Mouse (Mus musculus): ENCODE measurements at regions not wholly inside any gene's neighbourhood (a gene's known extent, or its start where the extent isn't known, plus 50 kb on each side); places are given as distances from the start of the nearest gene placed in this dataset.
"Not testable (repeated sequence)": the region's sequence is repeated elsewhere in the genome, so short reads cannot be mapped to it uniquely, and the experiment has no call there.

DNA sequence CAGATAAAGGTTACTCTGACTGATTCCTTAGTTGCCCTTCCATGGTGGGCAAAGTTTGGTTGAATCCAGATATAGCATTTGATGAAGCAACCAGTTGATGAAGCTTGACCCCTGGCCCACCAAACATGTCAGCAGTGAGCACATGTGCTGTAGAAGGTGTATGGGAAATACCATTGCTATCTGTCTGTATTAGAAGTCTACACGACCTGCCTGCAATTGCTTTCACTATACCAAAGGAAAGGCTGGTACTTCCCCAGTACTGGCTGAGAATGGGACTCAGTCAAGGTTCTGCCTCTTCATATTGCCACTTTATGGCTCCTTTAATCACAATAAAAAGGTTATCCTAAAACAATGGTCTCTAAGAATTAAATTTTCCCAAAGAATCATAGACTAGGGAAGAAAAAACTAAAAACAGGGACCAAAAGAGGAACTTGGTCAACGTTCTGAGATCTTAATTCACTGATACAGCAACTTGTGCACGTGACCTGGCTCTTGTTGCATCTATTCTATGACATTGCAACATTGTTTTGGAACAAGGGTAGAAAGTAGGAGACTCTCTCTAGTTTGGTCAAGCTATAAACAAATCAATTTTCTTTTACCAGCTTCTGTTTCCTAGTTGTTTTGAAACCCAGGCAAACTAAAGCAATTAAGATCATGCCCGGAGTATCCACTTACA lies 284.0 kb downstream of the Rapgef2 start:
- DNase-seq: no peak

DNA sequence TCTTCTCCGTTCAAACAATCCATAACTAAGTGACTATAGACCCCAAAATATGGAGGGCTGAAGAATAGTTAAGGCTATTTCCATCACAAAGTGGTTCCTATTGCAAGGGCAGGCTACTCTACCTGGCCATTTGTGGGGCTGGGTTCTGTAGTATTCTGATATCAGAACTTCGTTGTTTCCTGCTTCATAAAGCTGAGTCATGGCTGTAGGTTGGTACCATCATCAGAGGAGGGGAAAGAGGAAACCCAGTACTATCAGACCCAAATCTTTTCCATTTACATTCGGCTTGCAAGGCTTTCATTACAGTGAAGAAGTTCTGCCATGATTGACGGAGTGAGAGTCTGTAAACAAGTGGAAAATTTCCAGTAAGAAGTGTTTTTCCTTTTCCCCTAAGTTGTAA lies 284.6 kb downstream of the Rapgef2 start:
- no peak for DNase-seq

DNA sequence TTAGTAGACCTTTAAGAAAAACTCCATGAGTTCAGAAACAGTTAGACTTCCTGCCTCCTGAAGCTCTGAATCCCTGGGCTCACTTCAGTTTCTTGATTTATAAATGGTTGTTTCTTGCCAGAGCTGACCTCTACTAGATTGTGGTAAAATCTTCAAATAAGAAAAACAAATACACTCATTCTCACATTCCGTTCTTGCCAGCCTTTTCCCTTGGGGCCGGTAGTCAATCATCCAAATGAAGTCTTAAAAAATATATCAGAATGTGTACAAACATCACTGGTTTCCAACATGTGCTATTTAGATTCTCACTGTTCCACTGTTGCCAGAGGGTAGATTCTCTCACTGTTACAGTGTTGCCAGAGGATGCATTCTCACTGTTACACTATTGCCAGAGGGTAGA lies 286.0 kb downstream of the Rapgef2 start:
- DNase-seq: no peak

DNA sequence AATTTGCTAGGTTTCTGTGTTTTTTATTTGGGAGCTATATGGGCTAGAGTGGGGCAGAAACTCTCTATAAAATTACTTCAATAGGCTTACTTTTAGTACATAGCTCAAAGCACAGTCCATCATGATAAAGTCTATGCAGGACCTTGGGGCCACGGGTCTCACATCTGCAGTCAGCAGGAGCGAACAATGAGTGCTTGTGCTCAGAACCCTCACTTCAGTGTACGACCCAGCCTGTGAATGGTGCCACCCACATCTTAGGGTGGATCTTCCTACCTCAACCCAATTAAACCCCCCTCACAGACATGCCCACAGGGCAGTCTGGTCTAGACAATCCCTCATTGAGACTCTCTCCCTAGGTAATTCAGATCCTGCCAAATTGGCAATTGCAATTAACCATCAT lies 286.5 kb downstream of the Rapgef2 start:
- no peak for DNase-seq

DNA sequence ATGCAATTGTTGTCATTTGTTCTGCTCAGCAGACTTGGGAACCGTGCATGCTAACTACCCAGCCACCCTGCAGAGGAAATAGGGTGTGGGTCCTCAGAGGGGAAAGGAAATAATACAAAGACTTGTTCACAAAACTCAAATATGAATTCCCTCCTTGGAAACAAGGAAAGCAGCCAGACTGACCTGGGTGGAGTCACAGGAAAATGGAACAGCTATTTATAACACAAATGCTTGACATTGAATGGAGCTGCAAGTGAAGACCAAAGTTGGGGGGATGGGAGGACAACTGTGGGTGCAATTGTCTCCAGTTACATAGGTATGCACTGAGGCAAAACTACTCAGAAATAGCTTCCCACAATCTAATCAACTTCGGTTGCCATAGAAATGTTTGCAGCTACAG lies 298.2 kb downstream of the Rapgef2 start:
- DNase-seq: no peak

DNA sequence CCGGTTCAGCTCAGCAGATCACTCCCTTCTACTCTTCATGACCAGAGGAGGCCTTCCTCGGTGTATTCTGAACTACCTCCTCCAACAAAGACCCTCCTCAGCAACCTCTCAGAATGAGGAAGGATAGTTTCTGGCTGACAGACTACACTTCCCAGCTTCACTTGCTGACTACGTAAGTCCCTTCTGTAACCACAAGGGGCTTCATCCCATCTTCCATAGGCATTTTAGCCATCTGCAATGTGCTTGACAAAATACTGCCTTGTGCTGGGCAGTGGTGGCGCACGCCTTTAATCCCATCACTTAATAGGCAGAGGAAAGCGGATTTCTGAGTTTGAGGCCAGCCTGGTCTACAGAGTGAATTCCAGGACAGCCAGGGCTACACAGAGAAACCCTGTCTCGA lies 299.6 kb downstream of the Rapgef2 start:
- DNase-seq: no peak

DNA sequence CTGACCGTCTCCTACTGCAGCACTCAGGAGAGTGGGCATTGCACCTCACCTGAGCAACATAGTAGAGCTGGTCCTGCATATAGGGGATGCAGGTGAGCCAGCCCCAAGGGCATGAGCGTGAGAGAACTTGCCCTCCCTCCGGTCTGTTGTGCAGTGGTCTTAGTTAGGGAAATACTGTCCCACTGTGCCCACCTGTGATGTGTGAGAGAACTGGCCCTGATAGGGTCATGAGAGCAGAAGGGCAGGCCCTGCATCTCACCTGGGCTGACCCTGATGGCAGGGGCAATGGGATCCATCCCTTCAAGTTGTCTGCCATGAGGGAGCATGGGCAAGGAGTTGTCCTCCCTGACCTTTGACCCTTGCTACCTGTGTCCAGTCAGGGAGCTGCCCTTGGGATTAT lies 305.3 kb downstream of the Rapgef2 start:
- no peak for DNase-seq

DNA sequence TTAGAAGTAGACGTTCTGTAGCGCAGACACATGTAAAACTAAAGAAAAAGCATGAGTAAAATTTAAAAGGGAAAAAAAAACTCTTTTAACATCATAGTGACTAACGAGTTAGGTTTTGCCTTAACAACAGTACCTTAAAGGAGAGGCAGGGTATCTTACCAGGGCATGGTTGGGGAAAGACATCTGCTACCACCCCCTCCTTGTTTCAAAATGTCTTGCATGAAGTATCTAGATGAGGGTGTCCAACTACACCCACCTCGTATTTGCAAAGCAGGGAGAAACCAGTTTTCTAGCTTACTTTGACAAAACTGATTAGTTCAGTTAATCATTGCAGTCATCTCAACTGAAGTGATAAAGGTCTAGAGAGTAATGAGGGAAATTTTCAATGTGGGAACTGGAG lies 307.5 kb downstream of the Rapgef2 start:
- no peak for DNase-seq

DNA sequence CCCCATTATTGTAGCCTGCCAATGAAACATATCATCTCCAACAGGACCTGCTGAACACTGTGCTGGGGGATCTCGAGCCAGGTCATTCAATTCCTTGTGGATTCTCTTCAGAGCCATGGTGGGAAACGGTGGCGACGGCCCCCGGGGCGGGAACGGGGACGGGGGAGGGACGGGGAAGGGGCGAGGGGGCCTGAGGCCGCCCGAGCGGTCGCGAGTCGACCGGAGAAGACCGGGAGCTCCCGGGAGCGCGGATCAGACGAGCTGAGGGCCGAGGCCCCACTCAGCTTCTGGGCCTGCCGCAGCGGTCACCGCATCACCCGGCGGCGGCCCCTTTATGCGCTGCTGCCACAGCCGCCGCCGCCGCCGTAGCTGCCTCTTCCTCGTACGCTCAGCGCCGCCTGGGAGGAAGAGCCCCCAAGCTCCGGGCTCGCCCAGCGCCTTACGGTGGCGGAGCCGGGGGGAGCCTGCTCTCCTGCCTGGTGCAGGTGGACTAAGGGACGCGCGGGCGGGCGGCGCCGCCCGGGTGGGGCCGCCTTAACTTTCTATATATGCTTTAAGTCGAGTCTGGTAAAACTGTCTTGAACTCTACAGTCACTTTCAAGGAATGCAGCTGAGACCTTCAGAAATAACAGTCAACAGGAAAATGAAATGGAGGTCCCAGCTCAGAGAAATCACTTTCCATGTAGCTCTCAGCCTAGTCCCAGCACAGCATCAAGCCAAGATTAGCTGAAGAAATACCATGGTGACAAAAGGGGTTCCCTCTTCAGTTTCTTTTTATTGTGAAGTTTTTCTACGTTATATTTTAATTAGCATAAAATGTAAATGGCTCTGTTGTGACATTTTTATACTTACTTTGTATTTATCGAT lies 319.4 kb downstream of the Rapgef2 start:
- not testable (repeated sequence) for DNase-seq

DNA sequence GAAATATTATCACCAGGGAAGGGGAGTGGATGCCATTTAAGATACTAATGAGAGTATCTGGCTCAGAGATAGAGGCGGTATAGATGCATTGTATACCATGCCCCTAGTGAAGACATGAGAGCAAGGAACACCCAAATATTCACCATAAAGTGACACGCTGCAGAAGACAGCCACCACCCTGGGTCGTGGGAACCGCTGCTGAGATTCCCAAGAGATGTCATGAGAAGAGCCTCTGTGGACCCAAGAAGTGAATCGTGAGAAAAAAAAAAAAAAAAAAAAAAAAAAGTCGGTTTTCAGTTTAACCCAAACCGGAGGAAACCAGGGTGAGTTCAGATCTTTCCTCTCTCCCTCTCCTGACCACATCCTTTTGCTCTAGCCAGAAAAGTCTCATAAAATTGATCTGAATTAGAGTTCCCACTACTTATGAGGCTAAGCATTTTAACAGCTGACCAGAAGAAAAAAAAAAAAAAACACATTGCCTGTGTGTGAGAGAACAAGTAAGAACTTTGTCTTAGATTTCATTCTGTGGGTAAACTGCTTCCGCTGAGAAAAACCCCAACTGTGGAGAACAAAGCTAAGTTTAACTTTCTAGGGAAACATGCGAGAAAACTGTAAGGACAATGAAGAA lies 322.0 kb downstream of the Rapgef2 start:
- no peak for DNase-seq

DNA sequence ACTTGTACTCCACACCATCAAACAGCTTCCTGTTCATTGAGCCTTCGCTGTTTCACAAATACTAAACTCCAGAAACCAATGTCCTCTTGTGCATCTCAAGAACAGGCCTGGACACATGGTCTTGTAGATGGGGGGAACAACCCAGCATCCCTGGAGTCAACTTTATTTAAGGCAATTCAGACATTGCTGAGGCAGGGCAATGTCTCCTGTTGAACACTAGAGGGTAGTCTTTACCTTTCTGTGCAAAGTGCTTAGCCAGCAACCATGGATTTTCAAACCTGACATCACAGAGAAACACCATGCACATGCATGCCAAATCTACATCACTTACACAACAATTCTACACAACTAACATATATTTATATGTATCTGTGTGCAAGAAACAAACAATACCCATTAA lies 327.5 kb downstream of the Rapgef2 start:
- DNase-seq: no peak

DNA sequence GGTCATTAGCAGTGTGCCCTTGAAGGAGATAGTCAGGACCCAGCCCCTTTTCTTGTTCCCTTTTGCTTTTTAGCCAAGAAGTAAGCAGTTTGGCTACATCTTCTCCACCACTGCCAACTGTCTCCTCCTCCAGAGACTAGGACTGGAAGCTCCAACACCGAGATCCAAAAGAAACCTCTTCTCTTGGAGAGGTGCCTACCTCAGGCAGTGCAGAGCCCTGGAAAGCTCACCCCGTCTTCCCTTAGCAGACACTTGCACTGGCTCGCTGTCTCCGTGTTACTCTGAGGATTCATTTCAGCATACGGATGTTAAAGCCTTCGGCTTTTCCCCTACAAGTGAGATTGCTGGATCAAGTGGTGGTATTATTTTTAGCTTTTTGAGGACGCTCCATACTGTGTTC lies 331.0 kb downstream of the Rapgef2 start:
- no peak for DNase-seq

DNA sequence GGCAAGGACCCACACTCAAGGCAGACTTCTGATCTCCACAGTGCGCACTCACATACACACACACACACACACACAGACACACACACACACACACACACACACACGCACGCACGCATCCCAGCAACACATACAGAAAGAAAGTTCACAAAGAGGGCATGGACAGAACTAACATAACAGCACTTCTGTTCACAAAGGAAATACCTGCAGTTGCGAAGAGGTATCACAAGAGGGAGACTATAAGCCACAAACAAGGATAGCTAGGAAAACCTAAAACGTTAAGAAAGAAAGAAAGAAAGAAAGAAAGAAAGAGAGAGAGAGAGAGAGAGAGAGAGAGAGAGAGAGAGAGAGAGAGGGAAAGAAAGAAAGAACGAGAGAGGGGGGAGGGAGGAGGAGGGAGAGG lies 336.9 kb downstream of the Rapgef2 start:
- not testable (repeated sequence) for DNase-seq

DNA sequence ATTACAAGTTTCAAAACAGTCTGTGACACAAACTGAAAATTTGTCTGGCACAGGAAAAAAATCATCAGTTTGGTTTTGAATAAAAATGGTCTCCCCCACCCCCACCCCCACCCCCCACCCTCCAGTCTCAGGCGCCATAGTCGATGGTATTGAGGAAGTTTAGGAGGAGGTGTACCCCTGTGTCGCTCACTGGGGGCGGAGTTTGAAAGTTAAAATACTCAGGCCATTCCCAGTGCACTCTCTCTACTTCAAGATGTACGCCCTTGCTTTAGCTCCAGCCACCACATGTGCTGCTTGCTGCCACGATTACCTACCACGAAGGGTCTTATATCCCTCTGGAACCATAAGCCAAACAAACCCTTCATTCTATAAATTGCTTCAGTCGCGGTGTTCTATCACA lies 337.6 kb downstream of the Rapgef2 start:
- no peak for DNase-seq

DNA sequence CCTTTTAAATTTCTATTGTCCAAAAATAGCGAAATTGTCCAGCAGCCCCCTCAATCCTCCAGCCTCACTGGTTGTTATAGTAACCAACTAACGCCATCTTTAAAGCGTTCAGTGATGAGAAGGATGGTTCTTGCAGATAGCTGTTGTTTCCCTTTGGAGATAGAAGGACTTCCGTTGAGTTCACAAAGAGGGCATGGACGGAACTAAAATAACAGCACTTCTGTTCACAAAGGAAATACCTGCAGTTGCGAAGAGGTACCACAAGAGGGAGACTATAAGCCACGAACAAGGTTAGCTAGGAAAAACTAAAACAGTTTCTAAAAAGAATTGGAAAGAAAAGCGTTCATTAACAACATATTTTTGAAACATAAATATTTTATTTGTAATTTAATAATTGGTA lies 338.1 kb downstream of the Rapgef2 start:
- DNase-seq: peak; percentile 43

DNA sequence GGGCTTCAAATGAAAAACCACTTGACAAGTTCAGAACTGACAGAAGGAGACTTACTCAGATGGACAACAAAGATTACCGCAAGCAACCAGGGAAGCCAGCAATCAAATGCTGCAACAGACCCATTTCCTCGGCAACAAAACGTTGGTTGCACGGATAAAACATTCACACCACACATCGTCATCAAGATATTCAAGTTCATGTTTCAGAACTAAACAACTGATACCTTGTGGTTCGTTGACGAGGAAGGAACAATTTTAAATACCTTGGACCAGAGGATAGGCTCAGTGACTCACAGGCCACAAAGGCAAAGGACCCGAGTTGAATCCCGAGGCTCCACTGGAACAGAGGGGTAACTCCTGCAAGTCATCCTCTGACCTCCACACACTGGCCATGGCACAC lies 339.1 kb downstream of the Rapgef2 start:
- DNase-seq: no peak

DNA sequence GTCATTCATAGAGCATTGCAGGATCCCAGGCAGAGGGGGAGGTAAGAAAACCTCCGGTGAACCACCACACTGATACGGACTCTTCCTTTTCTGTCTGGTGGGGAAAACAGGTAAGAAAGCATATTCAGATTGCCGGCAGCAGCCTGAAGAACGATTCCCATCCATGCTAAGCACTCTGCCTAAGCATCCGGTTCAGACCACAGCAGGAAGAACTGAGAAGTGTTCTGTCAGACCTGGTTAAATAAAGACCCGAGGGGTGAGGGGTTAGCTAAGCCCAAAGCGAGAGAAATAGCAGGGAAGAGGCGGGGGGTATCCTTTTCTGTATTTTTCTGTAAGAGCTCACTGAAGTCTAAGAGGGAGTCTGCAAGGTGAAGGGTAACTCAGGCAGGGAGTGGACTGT lies 342.1 kb downstream of the Rapgef2 start:
- DNase-seq: no peak

DNA sequence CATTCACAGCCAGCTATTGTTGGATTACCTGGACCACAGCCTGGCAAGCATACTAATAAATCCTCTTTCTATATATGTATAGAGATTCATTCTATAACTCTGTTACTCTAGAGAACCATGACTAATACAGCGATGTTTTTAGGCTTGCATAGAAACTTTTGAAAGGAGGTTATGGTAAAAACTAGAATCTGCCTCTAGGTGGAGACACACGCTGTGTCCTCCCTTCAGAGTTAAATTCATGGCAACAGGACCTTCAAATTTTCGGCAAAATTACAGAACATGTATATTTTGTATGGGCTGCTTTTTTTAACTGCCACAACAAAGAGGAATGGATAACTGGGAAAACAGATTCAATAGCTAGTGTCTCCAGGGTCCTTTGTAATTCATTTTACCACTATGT lies 353.3 kb downstream of the Rapgef2 start:
- no peak for DNase-seq

DNA sequence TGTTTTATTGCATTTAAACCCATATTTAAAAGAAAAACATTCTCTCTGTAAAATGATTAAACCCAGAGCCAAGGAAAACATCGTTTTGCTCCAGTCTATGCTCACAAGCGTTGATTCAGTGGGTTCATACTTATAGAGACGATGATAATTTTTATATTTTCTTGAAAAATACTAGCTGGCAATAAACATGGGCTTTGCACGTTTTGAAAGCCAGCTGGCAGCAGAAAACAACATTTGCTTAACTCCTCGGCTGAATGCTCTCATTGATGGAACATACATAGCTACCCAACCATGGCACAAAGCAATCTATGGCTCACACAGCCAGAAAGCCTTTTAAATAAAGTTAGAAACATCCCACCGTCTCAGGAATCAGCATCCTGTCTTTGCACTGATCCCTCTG lies 366.5 kb downstream of the Rapgef2 start:
- no peak for DNase-seq

DNA sequence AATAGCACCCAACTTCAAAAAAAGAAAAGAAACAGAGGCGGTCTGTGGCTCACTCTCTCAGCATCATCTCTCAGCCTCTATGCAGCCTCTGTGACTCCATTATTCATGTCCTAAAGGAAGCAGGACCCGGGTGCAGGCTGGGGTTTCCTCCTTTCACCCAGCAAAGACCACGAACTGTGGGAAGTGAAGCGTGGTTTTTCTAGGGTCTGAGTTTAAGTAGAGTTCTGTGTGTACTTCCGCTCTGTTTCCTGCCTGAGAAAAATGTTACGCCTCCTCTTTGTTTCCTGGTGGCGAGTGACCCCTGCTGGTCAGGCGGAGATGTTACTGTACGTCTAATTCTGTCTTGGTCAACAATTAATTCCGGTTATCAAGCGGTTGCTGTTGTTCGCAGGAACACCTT lies 366.9 kb downstream of the Rapgef2 start:
- DNase-seq: peak; percentile 80

DNA sequence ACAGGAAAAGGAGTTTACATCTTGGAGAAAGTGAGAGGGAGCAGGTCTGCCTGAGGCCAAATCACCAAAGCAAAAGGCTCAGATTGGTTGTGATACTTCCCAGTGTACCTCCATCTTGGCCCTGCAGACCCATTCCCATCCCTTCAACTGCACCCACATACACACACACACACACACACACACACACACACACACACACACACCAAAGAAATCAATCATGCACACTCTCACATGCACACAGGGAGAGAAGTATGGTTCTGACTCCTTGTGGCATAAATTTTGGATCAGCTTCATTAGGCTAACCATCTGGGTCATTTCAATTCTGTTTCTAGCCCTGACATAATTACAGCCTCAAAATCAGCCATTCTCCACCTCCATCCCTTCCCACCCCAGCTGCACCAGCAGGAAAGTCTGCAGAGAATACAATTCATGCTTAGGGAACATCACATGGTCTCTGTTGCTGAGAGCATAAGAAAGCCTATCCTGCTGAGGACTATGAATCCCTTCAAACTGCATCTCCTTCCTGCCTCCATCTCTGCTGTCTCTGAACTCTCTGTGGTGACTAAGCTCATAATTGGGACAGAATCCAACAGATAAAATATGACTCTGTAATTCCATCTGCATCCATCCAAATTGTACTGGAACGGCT lies 378.0 kb downstream of the Rapgef2 start:
- no peak for DNase-seq

DNA sequence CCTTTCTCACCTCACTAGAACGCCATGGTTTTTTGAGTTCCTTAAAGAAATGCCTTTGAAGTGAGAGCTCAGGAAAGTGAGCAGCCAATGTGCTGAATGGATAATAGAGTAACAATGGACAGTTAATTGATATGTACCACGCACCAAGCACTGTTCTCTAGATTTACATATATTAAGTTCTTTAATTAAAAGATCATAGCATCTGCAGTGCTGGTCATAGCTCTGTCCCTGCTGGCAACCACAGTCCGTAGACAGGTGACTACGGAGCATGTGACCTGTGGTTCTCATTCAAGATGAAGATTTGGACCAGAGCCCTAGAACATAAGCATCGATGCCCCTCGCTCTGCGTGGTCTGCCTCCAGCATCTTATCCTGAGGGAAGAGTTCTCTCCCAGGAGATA lies 378.5 kb downstream of the Rapgef2 start:
- DNase-seq: no peak

DNA sequence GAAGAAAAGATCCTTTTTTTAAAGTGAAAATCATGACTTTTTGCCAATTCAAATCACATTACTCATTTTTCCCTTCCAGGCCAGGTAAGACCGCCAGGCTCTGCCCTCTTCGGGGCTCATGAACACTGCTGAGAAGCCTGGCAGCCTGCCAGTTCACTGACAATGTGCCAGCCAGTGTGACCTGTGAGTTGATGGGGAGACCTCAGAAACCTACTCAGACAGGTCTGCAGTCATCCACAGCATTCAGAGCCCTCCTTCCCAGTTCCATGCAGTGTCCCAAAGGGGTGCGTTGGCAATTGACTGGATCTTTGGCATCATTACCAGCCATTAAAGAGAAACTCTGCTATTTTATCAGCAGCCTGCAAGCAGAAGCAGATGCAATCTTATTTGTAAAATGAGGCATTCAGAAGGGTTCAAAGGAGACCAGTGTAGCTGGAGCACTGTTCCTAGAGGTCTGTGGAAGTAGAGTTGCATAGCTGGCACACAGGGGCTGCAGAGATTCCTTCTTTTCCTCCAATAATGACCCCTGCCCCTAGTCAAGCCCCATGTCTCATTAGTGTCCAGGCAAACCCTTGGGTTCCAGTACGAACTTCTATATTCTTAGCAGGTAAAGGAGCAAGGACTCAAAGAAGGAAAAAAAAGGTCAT lies 384.4 kb downstream of the Rapgef2 start:
- DNase-seq: peak; percentile 42

Measured in right cerebral cortex, postnatal 14 days (tissue).